Mouse (Mus musculus) ES-E14 (cell line): ENCODE results near the gene Npas2.

ENCODE experiments used
- CHD2 ChIP-seq: IDR thresholded peaks from 2 replicates; pipeline ENCODE4 v1.6.1; 2014; ENCODE audit warnings: mild to moderate bottlenecking, low read depth, low read length, inconsistent platforms
- HCFC1 ChIP-seq: IDR thresholded peaks from 2 replicates; pipeline ENCODE4 v1.6.1; 2012; ENCODE audit warnings: low read length, inconsistent platforms, borderline replicate concordance; ENCODE audit not compliant: insufficient read depth
- MAFK ChIP-seq: IDR thresholded peaks from 2 replicates; pipeline ENCODE4 v1.6.1; 2014; ENCODE audit warnings: mild to moderate bottlenecking, low read depth, low read length, inconsistent platforms; ENCODE audit not compliant: insufficient read depth
- ZC3H11A ChIP-seq: IDR thresholded peaks from 2 replicates; pipeline ENCODE4 v1.6.1; 2012; ENCODE audit warnings: low read depth, mild to moderate bottlenecking, inconsistent platforms, low read length, borderline replicate concordance
- ZNF384 ChIP-seq: IDR thresholded peaks from 2 replicates; pipeline ENCODE4 v1.6.1; 2012; ENCODE audit warnings: low read depth, low read length, inconsistent platforms

- TF ChIP-seq CHD2 (no peak), MAFK (no peak), ZC3H11A (no peak), HCFC1 (no peak), ZNF384 (no peak)
These were observed 16.3 kb upstream of the Npas2 start for GRCm38 (mm10) chr1:39177211-39177610.
